Mouse (Mus musculus) mature B cell (primary cell): ENCODE data around the gene Zdhhc16.
"Not testable (repeated sequence)": the region's sequence is repeated elsewhere in the genome, so short reads cannot be mapped to it uniquely, and the experiment has no call there.

ENCODE experiments used
- in situ Hi-C: fragments of 300-500 bp; cut with MboI; formaldehyde crosslinking; loops from 2 replicates; pipeline ENCODE4 v1.14.3; 2019

Zdhhc16 gene

DNA sequence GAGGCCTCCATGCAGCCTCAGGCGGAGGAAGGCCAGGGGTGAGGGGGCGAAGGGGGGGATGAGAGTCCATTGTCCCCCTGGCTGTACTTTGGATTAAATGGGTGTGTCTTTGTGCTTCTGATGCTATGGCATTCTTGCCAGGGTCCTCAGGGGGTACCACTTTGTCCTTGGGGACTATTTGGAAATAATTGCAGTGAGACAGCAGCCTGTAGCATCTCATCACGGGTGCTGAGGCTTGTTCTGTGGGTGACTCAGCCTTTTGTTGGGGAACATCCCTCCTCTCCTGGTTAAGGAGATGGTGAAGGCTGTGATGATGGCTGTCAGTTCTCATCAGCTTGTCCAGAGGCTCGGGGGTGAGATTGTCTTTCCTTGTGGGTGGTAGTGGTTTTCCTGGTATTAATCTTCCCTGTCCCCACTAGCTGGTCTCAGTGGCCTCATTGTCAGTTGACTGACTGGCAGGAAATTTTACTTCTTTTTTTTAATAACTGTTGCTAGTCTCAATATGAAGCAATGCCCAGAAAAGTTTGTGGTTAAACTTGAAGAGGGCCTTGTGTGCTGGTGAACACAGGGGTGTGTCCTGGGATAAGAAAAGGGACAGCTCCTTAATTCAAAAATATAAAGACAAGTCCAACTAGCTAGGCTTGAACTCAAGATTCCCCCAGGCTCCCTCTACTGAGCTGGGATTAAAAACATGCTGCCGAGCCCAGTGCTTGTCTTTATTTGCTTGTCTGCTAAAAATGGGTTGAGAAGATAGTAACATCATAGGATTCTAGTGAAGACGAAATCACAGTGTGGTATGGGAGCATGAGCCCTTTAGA lies 19.3 kb upstream of the Zdhhc16 start:
- in situ Hi-C loops = no loop called here

DNA sequence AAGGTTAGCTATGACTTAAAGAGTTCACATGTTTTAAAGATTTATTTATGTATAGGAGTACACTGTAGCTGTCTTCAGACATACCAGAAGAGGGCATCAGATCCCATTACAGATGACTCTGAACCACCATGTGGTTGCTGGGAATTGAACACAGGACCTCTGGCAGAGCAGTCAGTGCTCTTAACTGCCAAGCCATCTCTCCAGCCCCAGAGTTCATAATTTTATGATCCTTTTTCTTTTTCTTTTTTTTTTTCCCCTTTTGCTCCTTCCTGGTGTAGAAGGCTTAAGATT lies 18.7 kb upstream of the Zdhhc16 start:
- in situ Hi-C loops = not testable (repeated sequence)

DNA sequence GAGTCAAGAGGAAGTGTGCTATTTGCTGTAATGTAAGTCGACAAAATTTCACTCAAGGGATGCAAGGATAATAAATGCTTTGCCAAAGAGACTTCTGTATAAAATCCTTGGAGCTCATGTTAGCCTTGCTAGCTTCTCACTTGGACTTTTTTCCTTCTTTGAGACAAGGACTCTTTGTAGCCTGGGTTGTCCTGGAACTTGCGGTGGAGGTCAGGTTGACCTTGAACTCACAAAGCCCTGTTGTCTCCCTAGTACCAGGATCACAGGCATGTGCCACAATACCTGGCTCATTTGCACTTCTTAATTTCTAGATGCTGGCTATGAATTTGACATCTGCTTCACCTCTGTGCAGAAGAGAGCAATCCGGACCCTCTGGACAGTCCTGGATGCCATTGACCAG lies 18.0 kb upstream of the Zdhhc16 start:
- in situ Hi-C loops = no loop called here

- in situ Hi-C loops = no loop called here
Measured at GRCm38 (mm10) chr19:41916853-41917252, 16.4 kb upstream of the Zdhhc16 start.

DNA sequence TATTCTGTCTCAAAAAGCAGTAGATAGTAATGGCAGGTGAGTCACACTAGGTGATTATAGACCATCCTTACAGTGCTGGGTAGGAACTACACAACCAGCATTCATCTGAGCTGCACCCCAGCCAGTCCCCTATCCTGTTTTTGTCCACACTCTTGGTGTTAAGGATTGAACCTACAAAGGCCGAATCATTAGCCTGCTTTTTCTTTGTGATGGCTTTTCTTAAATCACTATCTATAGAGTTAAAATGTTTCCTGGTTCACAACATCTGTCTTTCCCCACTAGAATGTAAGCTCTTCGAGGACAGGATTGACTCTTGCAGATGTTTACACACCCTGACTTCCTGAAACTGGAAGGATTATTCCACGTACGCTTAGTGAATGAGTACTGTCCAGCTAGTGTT lies 13.8 kb upstream of the Zdhhc16 start:
- in situ Hi-C loops = no loop called here

- in situ Hi-C loops = no loop called here
Measured at GRCm38 (mm10) chr19:41920412-41921067, 12.7 kb upstream of the Zdhhc16 start.

- in situ Hi-C loops = no loop called here
Measured at GRCm38 (mm10) chr19:41932686-41933085, 594 bp upstream of the Zdhhc16 start.

GRCm38 (mm10) chr19:41934124-41934523 lies 844 bp downstream of the Zdhhc16 start:
- in situ Hi-C loops = no loop called here

DNA sequence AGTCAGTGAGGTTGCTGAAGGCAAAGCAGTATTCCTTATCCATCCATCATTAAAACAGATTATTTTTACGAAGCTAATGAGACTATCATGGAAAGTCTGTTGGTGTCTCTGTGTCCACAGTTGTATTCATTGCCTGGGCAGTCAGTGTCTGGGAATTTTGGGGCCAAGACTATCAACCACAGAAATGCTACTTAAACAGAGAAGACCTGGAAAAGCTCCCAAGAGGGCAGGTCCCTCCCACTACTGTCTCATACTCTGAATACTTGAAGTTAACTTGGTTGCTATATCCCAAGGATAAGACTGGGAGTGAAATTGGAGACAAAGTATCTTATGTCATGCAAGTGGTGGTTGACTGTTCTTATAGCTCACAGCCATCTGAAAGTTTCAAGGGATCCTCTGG lies 2.6 kb downstream of the Zdhhc16 start:
- in situ Hi-C loops = no loop called here

DNA sequence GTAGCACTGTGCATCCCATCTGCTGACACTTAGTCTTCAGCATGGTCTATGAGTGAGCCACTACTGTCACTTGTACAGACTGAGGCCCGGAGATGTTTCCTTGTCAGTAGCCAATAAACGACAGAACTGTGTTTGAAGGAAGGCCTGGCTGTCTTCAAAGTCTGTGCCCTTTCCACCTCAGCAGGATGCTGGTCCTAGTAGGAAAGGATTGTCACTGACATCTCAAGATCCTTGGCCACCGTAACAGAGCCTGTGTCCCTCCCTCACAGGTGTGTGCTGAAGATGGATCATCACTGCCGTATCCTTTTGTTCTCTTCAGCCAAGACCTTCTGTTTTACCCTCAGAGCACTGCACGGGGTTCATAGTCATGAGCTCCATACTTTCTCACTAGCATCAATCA lies 5.3 kb downstream of the Zdhhc16 start:
- in situ Hi-C loops = no loop called here

GRCm38 (mm10) chr19:41943841-41944240 lies 10.6 kb downstream of the Zdhhc16 start:
- in situ Hi-C loops = no loop called here

DNA sequence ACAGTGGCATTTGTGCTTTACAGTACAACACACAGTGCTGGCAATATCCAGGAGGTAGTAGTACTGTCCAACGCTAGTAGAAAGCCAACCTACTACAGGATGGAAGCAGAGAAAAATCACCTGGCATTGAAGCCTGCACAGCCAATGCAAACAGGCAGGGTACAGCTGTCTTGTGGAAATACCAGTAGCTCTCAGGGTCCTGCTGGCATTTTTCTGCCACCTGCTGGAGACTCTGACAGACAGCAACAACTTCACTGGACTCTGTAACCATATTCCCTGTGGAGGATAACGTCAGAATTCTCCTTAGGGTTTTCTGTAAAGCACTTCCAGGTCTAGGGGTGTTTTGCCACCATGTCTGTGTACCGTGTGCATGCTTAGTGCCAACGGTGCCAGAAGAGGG lies 19.0 kb downstream of the Zdhhc16 start:
- in situ Hi-C loops = no loop called here

- in situ Hi-C loops = no loop called here
Measured at GRCm38 (mm10) chr19:41953574-41953973, 20.3 kb downstream of the Zdhhc16 start.

GRCm38 (mm10) chr19:41969618-41970017 lies 36.3 kb downstream of the Zdhhc16 start:
- in situ Hi-C loops = no loop called here

- in situ Hi-C loops = no loop called here
Measured at GRCm38 (mm10) chr19:41973891-41974794, 40.9 kb downstream of the Zdhhc16 start.

GRCm38 (mm10) chr19:41980422-41980818 lies 47.1 kb downstream of the Zdhhc16 start:
- in situ Hi-C loops = no loop called here

- in situ Hi-C loops = no loop called here
Measured at GRCm38 (mm10) chr19:41980819-41981594, 47.7 kb downstream of the Zdhhc16 start, which contains the start of gene Mms19. Mms19 (minus strand) TSS chr19:41981157.

DNA sequence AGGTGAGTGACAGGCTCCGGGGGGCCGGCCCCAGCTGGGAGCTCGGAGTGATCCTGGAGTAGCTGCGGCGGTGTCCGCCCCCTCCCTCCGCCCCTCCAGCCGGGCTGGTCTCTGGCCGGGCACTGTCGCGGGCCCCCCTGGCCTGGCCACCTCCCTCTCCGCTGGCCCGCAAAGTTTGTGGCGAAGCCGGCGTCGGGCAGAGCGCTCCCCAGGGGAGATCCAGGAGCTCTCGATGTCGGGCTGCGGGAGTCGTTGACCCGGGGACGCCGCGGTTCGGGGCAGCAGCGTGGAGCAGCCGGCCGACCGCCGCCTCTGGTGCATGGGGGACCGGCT lies 48.3 kb downstream of the Zdhhc16 start, which contains the start of gene Ubtd1:
Ubtd1 (plus strand) TSS at position 169 of the 333 bp plus-strand sequence.
- in situ Hi-C loops = no loop called here

DNA sequence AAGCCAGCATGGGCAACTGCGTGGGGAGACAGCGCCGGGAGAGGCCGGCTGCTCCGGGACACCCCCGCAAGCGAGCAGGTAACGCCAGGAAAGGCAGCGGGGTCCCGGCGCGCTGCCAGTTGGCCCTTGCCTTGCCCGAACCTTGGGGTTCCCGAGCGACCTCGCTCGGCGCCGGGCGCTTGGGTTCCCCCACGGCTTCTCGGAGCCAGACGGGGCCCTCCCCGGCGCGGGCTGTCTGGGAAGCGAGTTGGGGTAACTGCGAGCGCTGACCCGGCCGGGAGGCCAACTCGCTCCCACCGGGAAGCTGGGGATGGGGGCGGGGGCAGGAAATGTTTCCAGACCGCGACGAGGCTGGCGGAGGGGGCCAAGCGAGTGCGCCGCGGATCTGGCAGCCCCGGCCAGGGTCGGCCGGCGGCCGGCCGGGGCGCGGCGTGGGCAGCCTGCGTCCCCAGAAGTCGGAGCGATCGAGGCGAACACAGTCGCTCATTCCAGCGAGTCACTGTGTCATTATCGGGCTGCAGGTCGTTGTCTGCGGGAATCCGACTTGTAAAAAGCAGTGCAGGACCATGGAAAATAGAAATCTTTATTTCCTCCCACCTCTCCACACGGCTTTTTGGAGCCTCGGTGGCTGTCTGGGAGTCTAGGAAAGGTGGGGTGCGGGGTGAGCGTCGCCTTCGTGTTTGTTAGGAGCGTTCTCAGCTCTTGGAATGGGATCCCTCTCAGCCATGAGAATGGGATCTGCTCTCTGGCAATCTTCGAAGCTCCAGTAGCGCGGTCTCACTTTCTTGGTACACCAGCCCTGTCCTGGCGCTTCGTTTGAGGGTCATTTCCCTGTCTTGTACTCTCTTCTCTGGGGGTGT lies 48.9 kb downstream of the Zdhhc16 start:
- in situ Hi-C loops = no loop called here

- in situ Hi-C loops = no loop called here
Measured at GRCm38 (mm10) chr19:41982791-41983150, 49.5 kb downstream of the Zdhhc16 start.

DNA sequence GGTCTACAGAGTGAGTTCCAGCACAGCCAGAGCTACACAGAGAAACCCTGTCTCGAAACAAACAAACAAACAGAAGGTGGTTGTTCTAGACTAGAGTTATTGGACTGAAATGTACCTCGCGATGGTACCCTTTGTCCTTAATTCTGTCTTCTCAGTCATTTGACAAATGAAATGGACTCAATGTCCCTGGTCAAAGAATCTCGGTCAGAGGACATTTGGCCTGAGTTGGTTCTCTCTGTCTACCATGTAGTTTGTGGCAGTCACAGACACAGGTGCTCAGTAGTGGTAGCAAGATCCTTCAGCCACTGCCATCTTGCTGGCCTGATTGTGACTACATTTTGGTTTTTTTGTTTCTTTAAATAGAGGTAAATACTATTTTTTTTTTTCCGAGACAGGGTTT lies 52.7 kb downstream of the Zdhhc16 start:
- in situ Hi-C loops = no loop called here
